Mouse (Mus musculus) gastrocnemius, postnatal 4 days (tissue): Measurements from ENCODE around the gene Btbd19. TPM values are rescaled to one million over a fixed set of nuclear protein-coding genes. Genes with fewer than 3 reads are reported as not detected.

Source experiments
- DNase-seq, 2 experiments: peaks; one replicate each; pipeline ENCODE4 v3.0.0; 2021 to 2022; ENCODE audit warnings: low spot score in 2 of 2, mixed read lengths in 2 of 2
- long read RNA-seq, 2 experiments: library from polyadenylated mRNA; stranded (forward); transcript quantifications; one replicate each; pipeline ENCODE4 v2.0.0; 2021
- total RNA-seq, 2 experiments: library from RNA; stranded (reverse); gene quantifications; 2 replicates each; pipeline ENCODE4 v1.2.3; 2021

Btbd19 gene
- 1 to 10 TPM; 6.2 to 8.8 TPM for total RNA-seq
- long read RNA-seq, experiment 1, partial matches to known transcripts = 2 of 12 reads
- long read RNA-seq, experiment 1, other reads (novel, unspliced or antisense) = 2 of 12 reads
- long read RNA-seq, experiment 2, partial matches to known transcripts = 3 of 7 reads
- long read RNA-seq, experiment 2, other reads (novel, unspliced or antisense) = 1 of 7 reads

GRCm38 (mm10) chr4:117125348-117125909 is at the start of gene Btbd19:
Btbd19 (minus strand) TSS chr4:117125725.
- peak; percentile 83 to 89 for DNase-seq

GRCm38 (mm10) chr4:117169936-117170335 is 44.4 kb upstream of the Btbd19 start:
- DNase-seq = no peak

GRCm38 (mm10) chr4:117161183-117161582 is 35.7 kb upstream of the Btbd19 start:
- no peak for DNase-seq

GRCm38 (mm10) chr4:117159666-117160065 is 34.1 kb upstream of the Btbd19 start:
- DNase-seq = no peak

GRCm38 (mm10) chr4:117156372-117156771 is 30.8 kb upstream of the Btbd19 start:
- DNase-seq = no peak

- DNase-seq = peak; percentile 68 to 82
Measured at GRCm38 (mm10) chr4:117155792-117156355, 30.3 kb upstream of the Btbd19 start, which contains the start of gene Rps8. Rps8 (minus strand) TSS chr4:117156243.

- peak in 1 of 2 experiments; percentile 28 for DNase-seq
Measured at GRCm38 (mm10) chr4:117155020-117155791, 29.7 kb upstream of the Btbd19 start.

GRCm38 (mm10) chr4:117152714-117153113 is 27.2 kb upstream of the Btbd19 start:
- DNase-seq = no peak

- no peak for DNase-seq
Measured at GRCm38 (mm10) chr4:117151416-117151815, 25.9 kb upstream of the Btbd19 start.

- DNase-seq = no peak
Measured at GRCm38 (mm10) chr4:117150212-117150733, 24.7 kb upstream of the Btbd19 start.

GRCm38 (mm10) chr4:117149291-117150211 is 24.0 kb upstream of the Btbd19 start:
- DNase-seq = no peak

GRCm38 (mm10) chr4:117148815-117149214 is 23.3 kb upstream of the Btbd19 start:
- DNase-seq = no peak

- no peak for DNase-seq
Measured at GRCm38 (mm10) chr4:117148047-117148713, 22.7 kb upstream of the Btbd19 start.

GRCm38 (mm10) chr4:117146176-117146575 is 20.7 kb upstream of the Btbd19 start:
- DNase-seq = peak; percentile 80 to 87

- no peak for DNase-seq
Measured at GRCm38 (mm10) chr4:117145248-117145647, 19.7 kb upstream of the Btbd19 start.

- DNase-seq = no peak
Measured at GRCm38 (mm10) chr4:117143023-117143422, 17.5 kb upstream of the Btbd19 start.

GRCm38 (mm10) chr4:117140613-117141012 is 15.1 kb upstream of the Btbd19 start:
- DNase-seq = no peak

GRCm38 (mm10) chr4:117139217-117139612 is 13.7 kb upstream of the Btbd19 start:
- no peak for DNase-seq

GRCm38 (mm10) chr4:117138295-117139216 is 13.0 kb upstream of the Btbd19 start:
- DNase-seq = no peak
